Comparison of ENCODE assay signal across 9 mouse cellular contexts in the genomic region with DNA sequence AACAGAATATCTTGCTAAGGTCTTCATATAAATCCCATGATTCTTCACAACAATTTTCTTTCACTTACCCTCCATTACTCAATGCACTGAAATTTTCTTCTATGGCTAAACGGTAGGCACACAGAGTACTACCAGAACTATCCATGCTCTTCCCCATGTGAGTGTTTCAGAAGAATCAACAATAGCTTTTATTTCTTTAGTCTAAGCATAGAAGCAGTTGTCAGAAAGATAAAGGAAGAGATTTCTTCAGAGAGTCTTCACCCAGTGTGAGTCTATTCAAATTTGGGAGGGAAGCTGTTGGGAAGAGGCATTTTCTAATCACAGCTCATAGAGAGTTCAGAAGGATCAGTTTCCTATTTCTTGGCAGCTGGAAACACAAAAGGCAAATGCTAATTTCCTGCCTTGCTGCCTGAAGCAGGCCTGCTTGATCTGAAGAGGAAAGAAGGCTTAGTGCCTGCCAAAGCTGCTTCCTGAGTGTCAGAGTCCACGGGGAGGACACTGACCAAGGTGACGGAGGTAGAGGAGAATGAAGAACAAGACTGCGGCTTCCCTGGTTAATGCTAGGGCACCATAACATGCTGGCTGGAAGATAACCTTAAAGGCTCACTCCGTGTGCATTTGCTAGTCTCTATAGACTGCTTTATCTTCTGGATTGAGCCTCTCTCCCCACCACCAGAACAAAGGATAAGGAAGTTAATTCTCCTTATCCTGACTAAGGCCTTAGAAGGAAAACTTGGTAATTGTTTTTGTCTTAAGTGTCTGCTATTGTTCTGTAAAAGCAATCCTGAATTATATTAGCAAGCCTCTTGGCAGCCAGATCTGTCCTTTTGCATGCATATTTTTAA.
DNase-seq lines count a peak whose midpoint lies in the region; ATAC-seq and TF ChIP-seq lines count a peak whose summit lies in the region.
"Had no signal": no experiment of that assay in that cellular context is flagged by ENCODE, and none has a peak within 500 bp of the region (broad histone marks: within the 10 kb centered on the region; RNA-seq: fewer than 3 reads in every experiment).

No protein-coding gene starts in this region.

- no peaks in the 10 kb centered on the region for H3K9me3 ChIP-seq in ES-E14 (ENCODE audit: control insufficient read depth, insufficient read depth, low read depth, low read length)
- H3K9me3 ChIP-seq in kidney, embryonic 15.5 days (replicated peaks), result no peaks in the 10 kb centered on the region
- no peaks in the 10 kb centered on the region for H3K9me3 ChIP-seq in intestine, embryonic 15.5 days
- H3K9me3 ChIP-seq: liver, embryonic 15.5 days had no signal

- in situ Hi-C loops in ES-E14 (cut with MboI; ENCODE audit: low sequenced_read_pairs in 2 of 2, unreplicated experiment in 2 of 2), result no loop called here

- no peak overlapping the region for H3K9ac ChIP-seq in ES-E14 (ENCODE audit: insufficient read depth, low read depth, low read length, poor library complexity, severe bottlenecking)
- H3K9ac ChIP-seq in kidney, embryonic 15.5 days, result no peak overlapping the region
- H3K9ac ChIP-seq in intestine, embryonic 15.5 days, result no peak overlapping the region
- H3K9ac ChIP-seq: liver, embryonic 15.5 days had no signal

- 0 out of 2 replicates have a peak, but pooled peaks have one; percentile 20 for ATAC-seq in granulocyte monocyte progenitor cell, adult 5-6 weeks (replicated peaks; ENCODE audit: poor library complexity, severe bottlenecking)
- peak; percentile 84 for ATAC-seq in kidney, embryonic 15.5 days (replicated peaks; ENCODE audit: low FRiP score)
- ATAC-seq in intestine, embryonic 15.5 days, result no peak

- H3K4me1 ChIP-seq in ES-E14 (ENCODE audit: control insufficient read depth in 2 of 2, insufficient read depth in 2 of 2, low read length in 2 of 2, poor library complexity in 1 of 2), result peaks cover 2 to 7% of the 10 kb centered on the region in 2 experiments; a peak in 2 of 4 replicates
- H3K4me1 ChIP-seq in cerebellum, adult 2 months (ENCODE audit: control insufficient read depth, insufficient read depth, low read length), result peaks cover 11% of the 10 kb centered on the region
- H3K4me1 ChIP-seq in kidney, embryonic 15.5 days, result 0 out of 2 replicates have a peak, but pooled peaks cover 7% of the 10 kb centered on the region
- H3K4me1 ChIP-seq in olfactory bulb, adult 2 months (ENCODE audit: control insufficient read depth, insufficient read depth, low read length), result 0 out of 2 replicates have a peak, but pooled peaks cover 3% of the 10 kb centered on the region
- H3K4me1 ChIP-seq in intestine, embryonic 15.5 days (replicated peaks), result no peaks in the 10 kb centered on the region
- H3K4me1 ChIP-seq: liver, embryonic 15.5 days had no signal

- H3K4me3 ChIP-seq in ES-E14 (ENCODE audit: insufficient read depth in 1 of 2, low read depth in 1 of 2, low read length in 2 of 2, poor library complexity in 1 of 2, severe bottlenecking in 1 of 2), result no peak overlapping the region
- H3K4me3 ChIP-seq in cerebellum, adult 2 months (replicated peaks; ENCODE audit: insufficient read depth, low read depth, low read length), result no peak overlapping the region
- H3K4me3 ChIP-seq in kidney, embryonic 15.5 days (replicated peaks), result no peak overlapping the region
- no peak overlapping the region for H3K4me3 ChIP-seq in olfactory bulb, adult 2 months (ENCODE audit: insufficient read depth, low read depth, low read length)
- no peak overlapping the region for H3K4me3 ChIP-seq in intestine, embryonic 15.5 days (replicated peaks)
- H3K4me3 ChIP-seq: liver, embryonic 15.5 days had no signal

- no peak for TF ChIP-seq CTCF in cerebellum, adult 2 months (IDR thresholded peaks at IDR 0.05; ENCODE audit: borderline replicate concordance, insufficient read depth, low read depth, low read length)
- no peak for TF ChIP-seq CTCF in olfactory bulb, adult 2 months (IDR thresholded peaks at IDR 0.05; ENCODE audit: insufficient read depth, low read depth, low read length)

- no peak for TF ChIP-seq POLR2A in cerebellum, adult 2 months (IDR thresholded peaks at IDR 0.05; ENCODE audit: borderline replicate concordance, insufficient read depth, low read length)
- no peak for TF ChIP-seq POLR2A in olfactory bulb, adult 2 months (IDR thresholded peaks at IDR 0.05; ENCODE audit: insufficient read depth, low read depth, low read length)

- H3K27ac ChIP-seq in ES-E14 (ENCODE audit: insufficient read depth, low read depth, low read length, poor library complexity, severe bottlenecking), result peak overlapping the region; percentile 65; the same call in 1 of the 2 replicates
- peak overlapping the region; percentile 67; the same call in 1 of the 2 replicates for H3K27ac ChIP-seq in cerebellum, adult 2 months (ENCODE audit: insufficient read depth, low read length)
- peak overlapping the region; percentile 68 for H3K27ac ChIP-seq in kidney, embryonic 15.5 days
- peak overlapping the region; percentile 67 for H3K27ac ChIP-seq in olfactory bulb, adult 2 months (ENCODE audit: insufficient read depth, low read depth, low read length)
- no peak overlapping the region for H3K27ac ChIP-seq in intestine, embryonic 15.5 days
- H3K27ac ChIP-seq: liver, embryonic 15.5 days had no signal

- no peaks in the 10 kb centered on the region for H3K27me3 ChIP-seq in cerebellum, adult 2 months (ENCODE audit: control insufficient read depth, insufficient read depth, low read length)
- H3K27me3 ChIP-seq in kidney, embryonic 15.5 days, result no peaks in the 10 kb centered on the region
- H3K27me3 ChIP-seq in intestine, embryonic 15.5 days (replicated peaks), result no peaks in the 10 kb centered on the region
- H3K27me3 ChIP-seq: liver, embryonic 15.5 days had no signal

- H3K36me3 ChIP-seq in ES-E14 (ENCODE audit: control insufficient read depth, insufficient read depth, low read length, poor library complexity, severe bottlenecking), result no peaks in the 10 kb centered on the region
- no peaks in the 10 kb centered on the region for H3K36me3 ChIP-seq in kidney, embryonic 15.5 days
- H3K36me3 ChIP-seq in intestine, embryonic 15.5 days, result no peaks in the 10 kb centered on the region
- H3K36me3 ChIP-seq: liver, embryonic 15.5 days had no signal

- no peak overlapping the region for H3K4me2 ChIP-seq in kidney, embryonic 15.5 days
- H3K4me2 ChIP-seq in intestine, embryonic 15.5 days (replicated peaks), result no peak overlapping the region
- H3K4me2 ChIP-seq: liver, embryonic 15.5 days had no signal

- 16% methylated on average over 5 of the region's 5 CpGs for WGBS in cerebellum, adult 2 months
- WGBS in kidney, embryonic 15.5 days, result 32% methylated on average over 5 of the region's 5 CpGs
- 27% methylated on average over 5 of the region's 5 CpGs for WGBS in olfactory bulb, adult 2 months
- 43% methylated on average over 5 of the region's 5 CpGs for WGBS in intestine, embryonic 15.5 days

- DNase-seq in ES-E14 (ENCODE audit: low read depth, low spot score) (peak; percentile 28), MN1 (ENCODE audit: low spot score) (no peak)
- peak; percentile 22 to 45 for DNase-seq in cerebellum, adult 2 months
- no peak for DNase-seq in gastrocnemius, postnatal 10 days

TF ChIP-seq in ES-E14, 5 proteins besides CTCF, POLR2A, EP300 and RAD21:
- no peak for TF ChIP-seq MAFK (IDR thresholded peaks at IDR 0.05; ENCODE audit: insufficient read depth, low read depth, low read length)
- TF ChIP-seq HCFC1 (IDR thresholded peaks at IDR 0.05; ENCODE audit: borderline replicate concordance, insufficient read depth, low read length), result no peak
- no peak for TF ChIP-seq ZNF384 (IDR thresholded peaks at IDR 0.05; ENCODE audit: low read depth, low read length)
- TF ChIP-seq ZC3H11A (IDR thresholded peaks at IDR 0.05; ENCODE audit: borderline replicate concordance, low read depth, low read length), result no peak
- TF ChIP-seq CHD2 (IDR thresholded peaks at IDR 0.05; ENCODE audit: low read depth, low read length), result no peak; the same call in 1 of the 2 replicates
TF ChIP-seq in ES-E14: peak in this region for 0.

Comparison
In these comparisons a context has a peak if more than half of its experiments do, and no peak if none do; other contexts are left out.
1. DNase-seq: peak in ES-E14 (single experiment) and cerebellum, adult 2 months (2 of 2); none in gastrocnemius, postnatal 10 days (single experiment) and MN1 (single experiment).